In genomic region chr11:103192230-103192955, GRCm38 (mm10) we compare ENCODE assay signal across 11 mouse cellular contexts. TPM values are rescaled to one million over a fixed set of nuclear protein-coding genes. Genes with fewer than 3 reads are reported as not detected.
DNase-seq lines count a peak whose midpoint lies in the region; ATAC-seq and TF ChIP-seq lines count a peak whose summit lies in the region.
"Had no signal": no experiment of that assay in that cellular context is flagged by ENCODE, and none has a peak within 500 bp of the region (broad histone marks: within the 10 kb centered on the region; RNA-seq: fewer than 3 reads in every experiment).

No protein-coding gene starts in this region.

- peak overlapping the region; percentile 55 for H3K4me2 ChIP-seq in forebrain, embryonic 11.5 days (ENCODE audit: low read depth, low read length, severe bottlenecking)

- 11% methylated on average over 28 of the region's 28 CpGs for WGBS in forebrain, embryonic 11.5 days

- H3K27me3 ChIP-seq in ES-Bruce4 (ENCODE audit: control insufficient read depth, insufficient read depth, low read length, poor library complexity, severe bottlenecking), result no peaks in the 10 kb centered on the region
- H3K27me3 ChIP-seq in forebrain, embryonic 11.5 days (ENCODE audit: control insufficient read depth, insufficient read depth, low read length), result peaks cover 48% of the 10 kb centered on the region

- H3K27ac ChIP-seq in gastrocnemius, adult 2 months, result no peak overlapping the region
- H3K27ac ChIP-seq in ES-Bruce4 (ENCODE audit: insufficient read depth, low read length), result no peak overlapping the region
- no peak overlapping the region for H3K27ac ChIP-seq in forebrain, embryonic 11.5 days (ENCODE audit: low read depth, low read length)
- H3K27ac ChIP-seq: liver, embryonic 14.5 days had no signal

- intact Hi-C loops in gastrocnemius, adult 2 months (cut with DNase I), result no loop called here
- intact Hi-C loops in gastrocnemius, postnatal 14 days (cut with DNase I; ENCODE audit: low total_unique reads), result no loop called here

- no peak for TF ChIP-seq POLR2A in ES-Bruce4 (IDR thresholded peaks at IDR 0.05; ENCODE audit: insufficient read depth, low read length)

- peak; percentile 20 for DNase-seq in gastrocnemius, adult 2 months
- no peak for DNase-seq in gastrocnemius, postnatal 14 days
- no peak for DNase-seq in forebrain, embryonic 11.5 days (ENCODE audit: low spot score)
- peak; percentile 76 to 86 for DNase-seq in left cerebral cortex, adult 18-20 months (ENCODE audit: low spot score in 2 of 2)
- peak; percentile 78 to 88 for DNase-seq in right cerebral cortex, adult 2 months (ENCODE audit: low spot score in 2 of 2)
- DNase-seq in spleen, adult 18-20 months, result no peak

- no peaks in the 10 kb centered on the region for H3K36me3 ChIP-seq in ES-Bruce4 (ENCODE audit: control insufficient read depth, insufficient read depth, low read length, poor library complexity, severe bottlenecking)
- H3K36me3 ChIP-seq in forebrain, embryonic 11.5 days (ENCODE audit: control insufficient read depth, insufficient read depth, low read length), result no peaks in the 10 kb centered on the region

- ATAC-seq in forebrain, embryonic 11.5 days (replicated peaks; ENCODE audit: low FRiP score), result no peak
- ATAC-seq in megakaryocyte-erythroid progenitor cell, adult 5-6 weeks (replicated peaks; ENCODE audit: low FRiP score, low TSS enrichment, poor library complexity, severe bottlenecking), result no peak

- TF ChIP-seq EP300 in ES-Bruce4 (IDR thresholded peaks at IDR 0.05; ENCODE audit: insufficient read depth, low read depth, low read length), result no peak

- peaks cover 1% of the 10 kb centered on the region for H3K4me1 ChIP-seq in ES-Bruce4 (ENCODE audit: control insufficient read depth, insufficient read depth, low read length)
- H3K4me1 ChIP-seq in forebrain, embryonic 11.5 days (replicated peaks; ENCODE audit: control insufficient read depth, insufficient read depth, low read length), result peaks cover 6% of the 10 kb centered on the region; the same call in 1 of the 2 replicates

- no peak for TF ChIP-seq CTCF in gastrocnemius, adult 2 months (IDR thresholded peaks at IDR 0.05)
- no peak for TF ChIP-seq CTCF in ES-Bruce4 (IDR thresholded peaks at IDR 0.05; ENCODE audit: low read depth, low read length)

- H3K4me3 ChIP-seq in gastrocnemius, adult 2 months, result peak overlapping the region; percentile 21; the same call in 1 of the 2 replicates
- H3K4me3 ChIP-seq in ES-Bruce4 (ENCODE audit: low read depth, low read length), result peak overlapping the region; percentile 46
- peak overlapping the region; percentile 16; the same call in 1 of the 2 replicates for H3K4me3 ChIP-seq in forebrain, embryonic 11.5 days (ENCODE audit: low read depth, low read length)

- H3K9ac ChIP-seq in ES-Bruce4 (ENCODE audit: low read depth, poor library complexity, severe bottlenecking), result 0 out of 2 replicates have a peak overlapping the region, but pooled peaks have one; percentile 10
- peak overlapping the region; percentile 23 for H3K9ac ChIP-seq in forebrain, embryonic 11.5 days (ENCODE audit: low read length)
- H3K9ac ChIP-seq: liver, embryonic 14.5 days had no signal

- H3K9me3 ChIP-seq in ES-Bruce4 (replicated peaks; ENCODE audit: control insufficient read depth, insufficient read depth, low read length, poor library complexity, severe bottlenecking), result no peaks in the 10 kb centered on the region
- H3K9me3 ChIP-seq in forebrain, embryonic 11.5 days (ENCODE audit: control insufficient read depth, low read length), result no peaks in the 10 kb centered on the region

RNA-seq across cellular contexts. Expression of gene 1700023F06Rik, which starts 16.0 kb away (rescaled TPM):
- total RNA-seq in gastrocnemius, adult 2 months (2021), result not detected
- not detected for total RNA-seq in gastrocnemius, postnatal 14 days (2021)
- polyA plus RNA-seq in ES-Bruce4 (2011; ENCODE audit: insufficient read depth, insufficient read length, low read depth, missing spikeins), result 2.0 and 2.2 TPM in 2 replicates
- polyA plus RNA-seq in forebrain, embryonic 11.5 days (2014; fragmentation: Nextera tagmentation; extraction: Ambion mirVana), result 0.23 and 0.32 TPM in 2 replicates
- total RNA-seq in left cerebral cortex, adult 18-20 months (2021), result 1 to 10 TPM; 1.8 to 2.0 TPM
- not detected in 2 replicates for total RNA-seq in megakaryocyte-erythroid progenitor cell, adult 5-6 weeks (2014; fragmentation: Nextera tagmentation)
- not detected in 2 replicates for total RNA-seq in megakaryocyte-erythroid progenitor cell, adult 5-6 weeks (2017)
- total RNA-seq: common myeloid progenitor, adult 5-6 weeks had no signal
- polyA plus RNA-seq: liver, embryonic 14.5 days had no signal

RNA-seq across cellular contexts. Expression of gene Fmnl1, which starts 21.5 kb away (rescaled TPM):
- 1 to 10 TPM; 4.2 to 5.7 TPM for total RNA-seq in gastrocnemius, adult 2 months (2021)
- total RNA-seq in gastrocnemius, postnatal 14 days (2021), result 1 to 10 TPM; 6.7 to 7.3 TPM
- polyA plus RNA-seq in ES-Bruce4 (2011; ENCODE audit: insufficient read depth, insufficient read length, low read depth, missing spikeins), result 1.7 and 4.9 TPM in 2 replicates
- polyA plus RNA-seq in forebrain, embryonic 11.5 days (2014; fragmentation: Nextera tagmentation; extraction: Ambion mirVana), result 0.76 and 1.8 TPM in 2 replicates
- 100 to 1,000 TPM; 169 to 206 TPM for total RNA-seq in left cerebral cortex, adult 18-20 months (2021)
- 32.2 and 35.9 TPM in 2 replicates for total RNA-seq in megakaryocyte-erythroid progenitor cell, adult 5-6 weeks (2014; fragmentation: Nextera tagmentation)
- 7.4 and 9.7 TPM in 2 replicates for total RNA-seq in megakaryocyte-erythroid progenitor cell, adult 5-6 weeks (2017)

RNA-seq across cellular contexts. Expression of gene Spata32, which starts 25.8 kb away (rescaled TPM):
- not detected for total RNA-seq in gastrocnemius, adult 2 months (2021)
- total RNA-seq in gastrocnemius, postnatal 14 days (2021), result not detected
- not detected in 2 replicates for polyA plus RNA-seq in ES-Bruce4 (2011; ENCODE audit: insufficient read depth, insufficient read length, low read depth, missing spikeins)
- polyA plus RNA-seq in forebrain, embryonic 11.5 days (2014; fragmentation: Nextera tagmentation; extraction: Ambion mirVana), result not detected in 2 replicates
- 1 to 10 TPM; 1.5 to 1.8 TPM for total RNA-seq in left cerebral cortex, adult 18-20 months (2021)
- not detected in 2 replicates for total RNA-seq in megakaryocyte-erythroid progenitor cell, adult 5-6 weeks (2014; fragmentation: Nextera tagmentation)
- not detected in 2 replicates for total RNA-seq in megakaryocyte-erythroid progenitor cell, adult 5-6 weeks (2017)
- polyA plus RNA-seq: C2C12; liver, embryonic 14.5 days had no signal

Comparison
In these comparisons a context has a peak if more than half of its experiments do, and no peak if none do; other contexts are left out.
1. DNase-seq: peak in gastrocnemius, adult 2 months (single experiment), left cerebral cortex, adult 18-20 months (2 of 2) and right cerebral cortex, adult 2 months (2 of 2); none in gastrocnemius, postnatal 14 days (single experiment), forebrain, embryonic 11.5 days (single experiment) and spleen, adult 18-20 months (0 of 2).
2. RNA of gene Fmnl1, which starts 21.5 kb away (total RNA-seq): 169 to 206 TPM in left cerebral cortex, adult 18-20 months; 7.4 to 35.9 TPM in megakaryocyte-erythroid progenitor cell, adult 5-6 weeks, 6.7 to 7.3 TPM in gastrocnemius, postnatal 14 days and 4.2 to 5.7 TPM in gastrocnemius, adult 2 months; every median in the first group is over 4 times any median in the second.
3. Peak in every context shown above with its lines, with median percentiles within 50 percentile points of each other: H3K4me3 ChIP-seq.